Mouse (Mus musculus): ENCODE data around the gene Rab7b. TPM values are rescaled to one million over a fixed set of nuclear protein-coding genes. Genes with fewer than 3 reads are reported as not detected.

The Rab7b gene
- polyA plus RNA-seq, 1 experiment from 2014 or later, result 14.0 TPM

GRCm38 (mm10) chr1:131663286-131663995 lies 25.1 kb upstream of the Rab7b start:
- 79% methylated on average over 9 of the region's 9 CpGs for WGBS
- ATAC-seq (ENCODE audit: insufficient number of reproducible peaks, low FRiP score, low TSS enrichment, low read depth), result no peak
- Histone ChIP-seq H3K9ac (no peak overlapping the region), H3K36me3 (no peaks in the 10 kb centered on the region), H3K9me3 (no peaks in the 10 kb centered on the region), H3K27me3 (no peaks in the 10 kb centered on the region), H3K4me2 (no peak overlapping the region), H3K4me3 (no peak overlapping the region), H3K27ac (no peak overlapping the region), H3K4me1 (no peaks in the 10 kb centered on the region)

GRCm38 (mm10) chr1:131664136-131664535 lies 24.4 kb upstream of the Rab7b start:
- no peaks in the 10 kb centered on the region for H3K4me1 ChIP-seq
- 86% methylated on average over 5 of the region's 5 CpGs for WGBS
- no peak overlapping the region for H3K4me2 ChIP-seq
- H3K9me3 ChIP-seq, result no peaks in the 10 kb centered on the region
- H3K27ac ChIP-seq, result no peak overlapping the region
- ATAC-seq (ENCODE audit: insufficient number of reproducible peaks, low FRiP score, low TSS enrichment, low read depth), result no peak
- H3K27me3 ChIP-seq, result no peaks in the 10 kb centered on the region
- H3K9ac ChIP-seq, result no peak overlapping the region
- H3K36me3 ChIP-seq, result no peaks in the 10 kb centered on the region
- no peak overlapping the region for H3K4me3 ChIP-seq

- Histone ChIP-seq H3K9me3 (no peaks in the 10 kb centered on the region), H3K27ac (no peak overlapping the region), H3K4me1 (no peaks in the 10 kb centered on the region), H3K27me3 (no peaks in the 10 kb centered on the region), H3K9ac (no peak overlapping the region), H3K36me3 (no peaks in the 10 kb centered on the region), H3K4me2 (no peak overlapping the region), H3K4me3 (no peak overlapping the region)
- 64% methylated on average over 1 of the region's 1 CpGs for WGBS
- ATAC-seq (ENCODE audit: insufficient number of reproducible peaks, low FRiP score, low TSS enrichment, low read depth), result no peak
These were observed 22.6 kb upstream of the Rab7b start for GRCm38 (mm10) chr1:131665886-131666285.

- Histone ChIP-seq H3K4me3 (no peak overlapping the region), H3K9me3 (no peaks in the 10 kb centered on the region), H3K27me3 (no peaks in the 10 kb centered on the region), H3K27ac (no peak overlapping the region), H3K4me2 (no peak overlapping the region), H3K9ac (no peak overlapping the region), H3K4me1 (no peaks in the 10 kb centered on the region), H3K36me3 (no peaks in the 10 kb centered on the region)
- ATAC-seq (ENCODE audit: insufficient number of reproducible peaks, low FRiP score, low TSS enrichment, low read depth), result no peak
- WGBS, result 85% methylated on average over 8 of the region's 8 CpGs
These were observed 17.4 kb upstream of the Rab7b start for GRCm38 (mm10) chr1:131671113-131671512.

GRCm38 (mm10) chr1:131672361-131672760 lies 16.1 kb upstream of the Rab7b start:
- Histone ChIP-seq H3K9me3 (no peaks in the 10 kb centered on the region), H3K27me3 (no peaks in the 10 kb centered on the region), H3K27ac (no peak overlapping the region), H3K9ac (no peak overlapping the region), H3K4me2 (no peak overlapping the region), H3K36me3 (no peaks in the 10 kb centered on the region), H3K4me3 (no peak overlapping the region), H3K4me1 (no peaks in the 10 kb centered on the region)
- no peak for ATAC-seq (ENCODE audit: insufficient number of reproducible peaks, low FRiP score, low TSS enrichment, low read depth)
- 81% methylated on average over 7 of the region's 7 CpGs for WGBS

- no peaks in the 10 kb centered on the region for H3K9me3 ChIP-seq
- no peak for ATAC-seq (ENCODE audit: insufficient number of reproducible peaks, low FRiP score, low TSS enrichment, low read depth)
- no peak overlapping the region for H3K9ac ChIP-seq
- no peaks in the 10 kb centered on the region for H3K27me3 ChIP-seq
- no peaks in the 10 kb centered on the region for H3K4me1 ChIP-seq
- H3K36me3 ChIP-seq, result no peaks in the 10 kb centered on the region
- H3K4me3 ChIP-seq, result no peak overlapping the region
- 73% methylated on average over 5 of the region's 5 CpGs for WGBS
- no peak overlapping the region for H3K4me2 ChIP-seq
- no peak overlapping the region for H3K27ac ChIP-seq
These were observed 8.9 kb upstream of the Rab7b start for GRCm38 (mm10) chr1:131679644-131680043.

- H3K27ac ChIP-seq, result no peak overlapping the region
- H3K4me3 ChIP-seq, result no peak overlapping the region
- no peak for ATAC-seq (ENCODE audit: insufficient number of reproducible peaks, low FRiP score, low TSS enrichment, low read depth)
- H3K4me2 ChIP-seq, result no peak overlapping the region
- H3K36me3 ChIP-seq, result no peaks in the 10 kb centered on the region
- peaks cover 15% of the 10 kb centered on the region for H3K4me1 ChIP-seq
- no peak overlapping the region for H3K9ac ChIP-seq
- no peaks in the 10 kb centered on the region for H3K27me3 ChIP-seq
- 94% methylated on average over 2 of the region's 2 CpGs for WGBS
- H3K9me3 ChIP-seq, result no peaks in the 10 kb centered on the region
These were observed 756 bp upstream of the Rab7b start for GRCm38 (mm10) chr1:131687739-131688138.

GRCm38 (mm10) chr1:131689016-131689415 lies 521 bp downstream of the Rab7b start:
- Histone ChIP-seq H3K27me3 (no peaks in the 10 kb centered on the region), H3K4me3 (no peak overlapping the region), H3K27ac (peak overlapping the region; percentile 65; the same call in 1 of the 2 replicates), H3K9ac (no peak overlapping the region), H3K4me2 (peak overlapping the region; percentile 27; the same call in 1 of the 2 replicates), H3K9me3 (no peaks in the 10 kb centered on the region), H3K36me3 (no peaks in the 10 kb centered on the region), H3K4me1 (peaks cover 15% of the 10 kb centered on the region)
- no peak for ATAC-seq (ENCODE audit: insufficient number of reproducible peaks, low FRiP score, low TSS enrichment, low read depth)
- WGBS, result 61% methylated on average over 3 of the region's 3 CpGs

- 65% methylated on average over 5 of the region's 5 CpGs for WGBS
- Histone ChIP-seq H3K4me3 (no peak overlapping the region), H3K4me1 (peaks cover 15% of the 10 kb centered on the region), H3K4me2 (no peak overlapping the region), H3K27ac (peak overlapping the region; percentile 74), H3K36me3 (no peaks in the 10 kb centered on the region), H3K9ac (no peak overlapping the region), H3K9me3 (no peaks in the 10 kb centered on the region), H3K27me3 (no peaks in the 10 kb centered on the region)
- ATAC-seq (ENCODE audit: insufficient number of reproducible peaks, low FRiP score, low TSS enrichment, low read depth), result no peak
These were observed 1.4 kb downstream of the Rab7b start for GRCm38 (mm10) chr1:131689899-131690298.

- no peak overlapping the region for H3K4me3 ChIP-seq
These were observed 1.9 kb downstream of the Rab7b start for GRCm38 (mm10) chr1:131690435-131690834.

GRCm38 (mm10) chr1:131691356-131691755 lies 2.9 kb downstream of the Rab7b start:
- Histone ChIP-seq H3K9ac (no peak overlapping the region), H3K4me2 (no peak overlapping the region), H3K9me3 (no peaks in the 10 kb centered on the region), H3K27ac (no peak overlapping the region; the same call in 1 of the 2 replicates), H3K4me1 (peaks cover 15% of the 10 kb centered on the region), H3K4me3 (no peak overlapping the region), H3K27me3 (no peaks in the 10 kb centered on the region), H3K36me3 (no peaks in the 10 kb centered on the region)
- ATAC-seq (ENCODE audit: insufficient number of reproducible peaks, low FRiP score, low TSS enrichment, low read depth), result no peak

More at GRCm38 (mm10) chr1:131690435-131690834, 1.9 kb downstream of the Rab7b start:
- Histone ChIP-seq H3K9me3 (no peaks in the 10 kb centered on the region), H3K4me2 (no peak overlapping the region), H3K4me1 (peaks cover 15% of the 10 kb centered on the region), H3K27ac (peak overlapping the region; percentile 74), H3K36me3 (no peaks in the 10 kb centered on the region), H3K9ac (no peak overlapping the region), H3K27me3 (no peaks in the 10 kb centered on the region)
- WGBS, result 37% methylated on average over 3 of the region's 3 CpGs
- peak; percentile 78 for ATAC-seq (ENCODE audit: insufficient number of reproducible peaks, low FRiP score, low TSS enrichment, low read depth)

GRCm38 (mm10) chr1:131695308-131695707 lies 6.8 kb downstream of the Rab7b start:
- WGBS, result 90% methylated on average over 2 of the region's 2 CpGs
- no peaks in the 10 kb centered on the region for H3K9me3 ChIP-seq
- no peak overlapping the region for H3K4me2 ChIP-seq
- no peak overlapping the region for H3K27ac ChIP-seq
- H3K9ac ChIP-seq, result no peak overlapping the region
- H3K27me3 ChIP-seq, result no peaks in the 10 kb centered on the region
- ATAC-seq (ENCODE audit: insufficient number of reproducible peaks, low FRiP score, low TSS enrichment, low read depth), result no peak
- peaks cover 8% of the 10 kb centered on the region for H3K4me1 ChIP-seq
- no peak overlapping the region for H3K4me3 ChIP-seq
- no peaks in the 10 kb centered on the region for H3K36me3 ChIP-seq

- no peaks in the 10 kb centered on the region for H3K36me3 ChIP-seq
- H3K4me3 ChIP-seq, result no peak overlapping the region
- no peak overlapping the region for H3K27ac ChIP-seq
- ATAC-seq (ENCODE audit: insufficient number of reproducible peaks, low FRiP score, low TSS enrichment, low read depth), result no peak
- no peak overlapping the region for H3K9ac ChIP-seq
- H3K4me1 ChIP-seq, result no peaks in the 10 kb centered on the region
- H3K9me3 ChIP-seq, result no peaks in the 10 kb centered on the region
- H3K4me2 ChIP-seq, result no peak overlapping the region
- H3K27me3 ChIP-seq, result no peaks in the 10 kb centered on the region
- 57% methylated on average over 4 of the region's 4 CpGs for WGBS
These were observed 7.8 kb downstream of the Rab7b start for GRCm38 (mm10) chr1:131696325-131696724.
